Mouse (Mus musculus) heart, adult 2 months (tissue): ENCODE measurements around the gene Fitm1.

Experiments
- CTCF ChIP-seq: fragments of 200-600 bp; IDR thresholded peaks from 2 replicates; pipeline ENCODE4 v1.8.1; 2022; ENCODE audit warnings: antibody characterized with exemption, mild to moderate bottlenecking, moderate library complexity
- POLR2A ChIP-seq: fragments of 200-500 bp; IDR thresholded peaks from 2 replicates; pipeline ENCODE4 v1.6.1; 2011; ENCODE audit warnings: mild to moderate bottlenecking, low read depth, low read length, control low read depth; ENCODE audit not compliant: insufficient read depth

GRCm38 (mm10) chr14:55544334-55544733, 31.1 kb upstream of the Fitm1 start:
- TF ChIP-seq CTCF, result no peak
- no peak for TF ChIP-seq POLR2A
